Mouse (Mus musculus) ES-Bruce4 (cell line): ENCODE data around the gene Galm. TPM values are rescaled to one million over a fixed set of nuclear protein-coding genes. Genes with fewer than 3 reads are reported as not detected.
"Not testable (repeated sequence)": the region's sequence is repeated elsewhere in the genome, so short reads cannot be mapped to it uniquely, and the experiment has no call there.

Source experiments
- H3K27ac ChIP-seq: 2 replicates; pipeline ENCODE4 v1.5.1; 2012; ENCODE audit warnings: low read length, inconsistent platforms; ENCODE audit not compliant: insufficient read depth
- H3K27me3 ChIP-seq: 2 replicates; pipeline ENCODE4 v1.6.1; 2012; ENCODE audit warnings: mild to moderate bottlenecking, low read length, inconsistent platforms; ENCODE audit not compliant: control insufficient read depth, poor library complexity, insufficient read depth, severe bottlenecking
- H3K36me3 ChIP-seq: 2 replicates; pipeline ENCODE4 v1.6.1; 2012; ENCODE audit warnings: inconsistent platforms, mild to moderate bottlenecking, low read length, moderate library complexity; ENCODE audit not compliant: control insufficient read depth, poor library complexity, insufficient read depth, severe bottlenecking
- H3K4me1 ChIP-seq: one replicate; pipeline ENCODE4 v1.8.1; 2011; ENCODE audit warnings: low read length; ENCODE audit not compliant: control insufficient read depth, insufficient read depth
- H3K4me3 ChIP-seq: 2 replicates; pipeline ENCODE4 v1.5.1; 2011; ENCODE audit warnings: low read depth, mild to moderate bottlenecking, low read length
- H3K9ac ChIP-seq: 2 replicates; pipeline ENCODE4 v1.6.1; 2012; ENCODE audit warnings: low read depth, mild to moderate bottlenecking, inconsistent platforms; ENCODE audit not compliant: poor library complexity, severe bottlenecking
- H3K9me3 ChIP-seq: replicated peaks from 2 replicates; pipeline ENCODE4 v1.6.1; 2012; ENCODE audit warnings: mild to moderate bottlenecking, low read length, inconsistent platforms; ENCODE audit not compliant: control insufficient read depth, poor library complexity, insufficient read depth, severe bottlenecking
- CTCF ChIP-seq: IDR thresholded peaks from one replicate; pipeline ENCODE4 v1.8.1; 2011; ENCODE audit warnings: low read depth, low read length
- EP300 ChIP-seq: IDR thresholded peaks from 2 replicates; pipeline ENCODE4 v1.6.1; 2011; ENCODE audit warnings: low read depth, low read length; ENCODE audit not compliant: insufficient read depth
- POLR2A ChIP-seq: IDR thresholded peaks from one replicate; pipeline ENCODE4 v1.8.1; 2011; ENCODE audit warnings: low read length; ENCODE audit not compliant: insufficient read depth
- polyA plus RNA-seq: library from polyadenylated mRNA; stranded (reverse); fragments of >200 nt; gene quantifications from 2 replicates; pipeline ENCODE4 v1.2.4, GENCODE M21; 2011; ENCODE audit warnings: low read depth; ENCODE audit not compliant: missing spikeins, insufficient read depth, insufficient read length

The Galm gene
- polyA plus RNA-seq, 1 experiment, result 15.1 TPM

- no peak overlapping the region for H3K9ac ChIP-seq
- no peak overlapping the region for H3K4me3 ChIP-seq
- no peaks in the 10 kb centered on the region for H3K9me3 ChIP-seq
- TF ChIP-seq EP300 (no peak), POLR2A (no peak), CTCF (no peak)
- peaks cover 3% of the 10 kb centered on the region for H3K4me1 ChIP-seq
- no peak overlapping the region for H3K27ac ChIP-seq
- H3K36me3 ChIP-seq, result no peaks in the 10 kb centered on the region
- H3K27me3 ChIP-seq, result no peaks in the 10 kb centered on the region
Measured at GRCm38 (mm10) chr17:80171948-80172347, 44.7 kb downstream of the Galm start.

GRCm38 (mm10) chr17:80172761-80173160 is 45.5 kb downstream of the Galm start:
- TF ChIP-seq POLR2A (no peak), EP300 (no peak), CTCF (no peak)
- Histone ChIP-seq H3K27me3 (no peaks in the 10 kb centered on the region), H3K9ac (no peak overlapping the region), H3K4me3 (no peak overlapping the region), H3K4me1 (peaks cover 3% of the 10 kb centered on the region), H3K27ac (no peak overlapping the region), H3K36me3 (no peaks in the 10 kb centered on the region), H3K9me3 (no peaks in the 10 kb centered on the region)

GRCm38 (mm10) chr17:80173708-80174107 is 46.4 kb downstream of the Galm start:
- Histone ChIP-seq H3K36me3 (no peaks in the 10 kb centered on the region), H3K9me3 (no peaks in the 10 kb centered on the region), H3K4me3 (no peak overlapping the region), H3K4me1 (peaks cover under 1% of the 10 kb centered on the region), H3K9ac (no peak overlapping the region), H3K27ac (no peak overlapping the region), H3K27me3 (no peaks in the 10 kb centered on the region)
- TF ChIP-seq EP300 (no peak), POLR2A (no peak), CTCF (no peak)

- TF ChIP-seq POLR2A (no peak), CTCF (no peak), EP300 (no peak)
- Histone ChIP-seq H3K9ac (no peak overlapping the region), H3K9me3 (no peaks in the 10 kb centered on the region), H3K36me3 (no peaks in the 10 kb centered on the region), H3K27me3 (no peaks in the 10 kb centered on the region), H3K4me1 (no peaks in the 10 kb centered on the region), H3K4me3 (no peak overlapping the region), H3K27ac (no peak overlapping the region)
Measured at GRCm38 (mm10) chr17:80174146-80174545, 46.9 kb downstream of the Galm start.

- no peak overlapping the region for H3K4me3 ChIP-seq
- H3K4me1 ChIP-seq, result no peaks in the 10 kb centered on the region
- no peaks in the 10 kb centered on the region for H3K36me3 ChIP-seq
- no peak overlapping the region for H3K9ac ChIP-seq
- H3K27ac ChIP-seq, result no peak overlapping the region
- H3K27me3 ChIP-seq, result no peaks in the 10 kb centered on the region
- H3K9me3 ChIP-seq, result no peaks in the 10 kb centered on the region
- no peak for TF ChIP-seq POLR2A
Measured at GRCm38 (mm10) chr17:80174699-80175385, 47.6 kb downstream of the Galm start.

- no peak for TF ChIP-seq CTCF
- no peak for TF ChIP-seq EP300
- no peak for TF ChIP-seq POLR2A
- H3K27me3 ChIP-seq, result no peaks in the 10 kb centered on the region
- no peak overlapping the region for H3K27ac ChIP-seq
- H3K9ac ChIP-seq, result no peak overlapping the region
- H3K4me3 ChIP-seq, result no peak overlapping the region
- H3K9me3 ChIP-seq, result no peaks in the 10 kb centered on the region
- no peaks in the 10 kb centered on the region for H3K36me3 ChIP-seq
- no peaks in the 10 kb centered on the region for H3K4me1 ChIP-seq
Measured at GRCm38 (mm10) chr17:80175386-80175739, 48.1 kb downstream of the Galm start.

GRCm38 (mm10) chr17:80175966-80176365 is 48.7 kb downstream of the Galm start:
- no peaks in the 10 kb centered on the region for H3K27me3 ChIP-seq
- H3K9me3 ChIP-seq, result no peaks in the 10 kb centered on the region
- no peaks in the 10 kb centered on the region for H3K36me3 ChIP-seq
- H3K27ac ChIP-seq, result no peak overlapping the region
- no peaks in the 10 kb centered on the region for H3K4me1 ChIP-seq
- H3K4me3 ChIP-seq, result no peak overlapping the region
- H3K9ac ChIP-seq, result no peak overlapping the region
- TF ChIP-seq POLR2A (no peak), CTCF (no peak), EP300 (no peak)

- not testable (repeated sequence) for H3K4me3 ChIP-seq, H3K27me3 ChIP-seq, H3K27ac ChIP-seq, H3K9ac ChIP-seq, H3K4me1 ChIP-seq, H3K36me3 ChIP-seq, H3K9me3 ChIP-seq
Measured at GRCm38 (mm10) chr17:80178846-80179245, 51.6 kb downstream of the Galm start.
